Mouse (Mus musculus): ENCODE data around the gene Tmem53.

Gene Tmem53

DNA sequence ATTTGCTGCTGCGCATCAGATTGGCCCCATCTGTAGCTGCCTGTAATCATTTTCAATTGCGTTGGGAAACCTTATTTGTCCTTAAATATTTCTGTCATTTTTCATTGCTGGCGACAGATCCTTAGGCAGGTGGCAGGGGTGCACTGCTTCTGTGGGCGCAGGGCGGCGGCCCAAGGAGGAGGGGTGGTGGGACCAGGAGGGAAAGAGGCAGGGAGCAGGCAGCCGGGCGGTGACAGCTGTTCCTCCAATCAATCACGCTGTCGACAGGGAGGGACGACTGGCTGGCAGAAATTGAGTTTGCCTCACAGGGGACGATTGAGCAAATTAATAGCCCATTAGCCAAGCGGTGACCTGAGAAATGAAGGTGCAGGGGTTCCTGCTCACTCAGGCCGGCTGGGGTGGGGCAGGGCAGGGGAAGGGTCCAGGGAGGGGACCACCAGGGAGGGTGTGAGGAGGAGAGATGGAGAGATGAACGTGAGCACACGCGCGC is 66.0 kb downstream of the Tmem53 start:
- no peak for DNase-seq

All from thymus, postnatal 14 days (tissue).